Mouse (Mus musculus): ENCODE data around the gene Il11. TPM values are rescaled to one million over a fixed set of nuclear protein-coding genes. Genes with fewer than 3 reads are reported as not detected.

Gene Il11
- polyA plus RNA-seq, 1 experiment from 2014 or later: 0.11 TPM

Other genes starting within 250 kb of the Il11 start
- 1.9 and 3.4 TPM in 2 replicates for gene Syt5, start 235.3 kb downstream of the Il11 start, polyA plus RNA-seq (2015; fragmentation: Nextera tagmentation; extraction: Ambion mirVana)
- gene Ptprh, start 178.8 kb downstream of the Il11 start, polyA plus RNA-seq (2015; fragmentation: Nextera tagmentation; extraction: Ambion mirVana): 0.17 TPM in 1 of 2 replicates, not detected in the other
- gene Tmem86b, start 151.4 kb downstream of the Il11 start, polyA plus RNA-seq (2015; fragmentation: Nextera tagmentation; extraction: Ambion mirVana): 1.0 and 1.5 TPM in 2 replicates
- 4.9 and 5.8 TPM in 2 replicates for gene Ppp6r1, start 123.8 kb downstream of the Il11 start, polyA plus RNA-seq (2015; fragmentation: Nextera tagmentation; extraction: Ambion mirVana)
- gene Hspbp1, start 97.8 kb downstream of the Il11 start, polyA plus RNA-seq (2015; fragmentation: Nextera tagmentation; extraction: Ambion mirVana): 76.6 and 82.0 TPM in 2 replicates
- 0.49 and 1.1 TPM in 2 replicates for gene Brsk1, start 92.3 kb downstream of the Il11 start, polyA plus RNA-seq (2015; fragmentation: Nextera tagmentation; extraction: Ambion mirVana)
- gene Tmem150b, start 57.6 kb downstream of the Il11 start, polyA plus RNA-seq (2015; fragmentation: Nextera tagmentation; extraction: Ambion mirVana): 0.06 and 0.33 TPM in 2 replicates
- gene Kmt5c, start 42.7 kb downstream of the Il11 start, polyA plus RNA-seq (2015; fragmentation: Nextera tagmentation; extraction: Ambion mirVana): 53.6 and 59.0 TPM in 2 replicates
- 24.1 and 32.0 TPM in 2 replicates for gene Cox6b2, start 29.8 kb downstream of the Il11 start, polyA plus RNA-seq (2015; fragmentation: Nextera tagmentation; extraction: Ambion mirVana)
- not detected in 2 replicates for gene Fam71e2, start 11.6 kb downstream of the Il11 start, polyA plus RNA-seq (2015; fragmentation: Nextera tagmentation; extraction: Ambion mirVana)
- gene Tmem190, start 78 bp upstream of the Il11 start, polyA plus RNA-seq (2015; fragmentation: Nextera tagmentation; extraction: Ambion mirVana): not detected in 2 replicates
- gene Tmem238, start 6.8 kb upstream of the Il11 start, polyA plus RNA-seq (2015; fragmentation: Nextera tagmentation; extraction: Ambion mirVana): 5.8 and 6.7 TPM in 2 replicates
- 191 and 205 TPM in 2 replicates for gene Rpl28, start 10.0 kb upstream of the Il11 start, polyA plus RNA-seq (2015; fragmentation: Nextera tagmentation; extraction: Ambion mirVana)
- 338 and 342 TPM in 2 replicates for gene Ube2s, start 29.7 kb upstream of the Il11 start, polyA plus RNA-seq (2015; fragmentation: Nextera tagmentation; extraction: Ambion mirVana)
- gene Shisa7, start 61.8 kb upstream of the Il11 start, polyA plus RNA-seq (2015; fragmentation: Nextera tagmentation; extraction: Ambion mirVana): 0.05 and 0.07 TPM in 2 replicates
- 5.6 and 6.3 TPM in 2 replicates for gene Isoc2b, start 87.4 kb upstream of the Il11 start, polyA plus RNA-seq (2015; fragmentation: Nextera tagmentation; extraction: Ambion mirVana)
- gene Isoc2a, start 94.3 kb upstream of the Il11 start, polyA plus RNA-seq (2015; fragmentation: Nextera tagmentation; extraction: Ambion mirVana): 2.0 and 2.1 TPM in 2 replicates
- gene Gm36210, start 123.7 kb upstream of the Il11 start, polyA plus RNA-seq (2015; fragmentation: Nextera tagmentation; extraction: Ambion mirVana): 0.11 TPM in 1 of 2 replicates, not detected in the other
- 2.2 and 2.5 TPM in 2 replicates for gene Zfp628, start 132.4 kb upstream of the Il11 start, polyA plus RNA-seq (2015; fragmentation: Nextera tagmentation; extraction: Ambion mirVana)
- gene Nat14, start 139.2 kb upstream of the Il11 start, polyA plus RNA-seq (2015; fragmentation: Nextera tagmentation; extraction: Ambion mirVana): 3.9 and 4.6 TPM in 2 replicates
- 2.6 and 2.7 TPM in 2 replicates for gene Ssc5d, start 142.9 kb upstream of the Il11 start, polyA plus RNA-seq (2015; fragmentation: Nextera tagmentation; extraction: Ambion mirVana)
- gene Sbk2, start 181.5 kb upstream of the Il11 start, polyA plus RNA-seq (2015; fragmentation: Nextera tagmentation; extraction: Ambion mirVana): 5.9 and 10.4 TPM in 2 replicates
- gene Sbk3, start 188.3 kb upstream of the Il11 start, polyA plus RNA-seq (2015; fragmentation: Nextera tagmentation; extraction: Ambion mirVana): 0.72 and 0.84 TPM in 2 replicates
- 25.8 and 31.3 TPM in 2 replicates for gene Zfp579, start 213.3 kb upstream of the Il11 start, polyA plus RNA-seq (2015; fragmentation: Nextera tagmentation; extraction: Ambion mirVana)
- 14.1 and 15.1 TPM in 2 replicates for gene Zfp524, start 231.6 kb upstream of the Il11 start, polyA plus RNA-seq (2015; fragmentation: Nextera tagmentation; extraction: Ambion mirVana)
- 25.6 and 26.2 TPM in 2 replicates for gene Fiz1, start 231.8 kb upstream of the Il11 start, polyA plus RNA-seq (2015; fragmentation: Nextera tagmentation; extraction: Ambion mirVana)
- 0.95 TPM in 1 of 2 replicates, not detected in the other for gene Gm44973, start 232.6 kb upstream of the Il11 start, polyA plus RNA-seq (2015; fragmentation: Nextera tagmentation; extraction: Ambion mirVana)
- gene Zfp865, start 237.5 kb upstream of the Il11 start, polyA plus RNA-seq (2015; fragmentation: Nextera tagmentation; extraction: Ambion mirVana): 3.9 and 4.0 TPM in 2 replicates
- gene Ccdc106, start 237.7 kb upstream of the Il11 start, polyA plus RNA-seq (2015; fragmentation: Nextera tagmentation; extraction: Ambion mirVana): 1.5 and 2.3 TPM in 2 replicates